Mouse (Mus musculus) neural tube, embryonic 14.5 days (tissue): ENCODE data around the gene Hdhd5. TPM values are rescaled to one million over a fixed set of nuclear protein-coding genes. Genes with fewer than 3 reads are reported as not detected.

Experiments
- ATAC-seq: fragments of 200-750 bp; cut with Nextera tagmentation; 2 replicates; pipeline ENCODE4 v1.8.0; 2017; ENCODE audit warnings: low read depth, mild to moderate bottlenecking, moderate TSS enrichment, moderate library complexity
- H3K27ac ChIP-seq: fragments of 300-500 bp; sonication (generic); 2 replicates; pipeline ENCODE4 v1.5.1; 2014; ENCODE audit warnings: low read depth, mild to moderate bottlenecking, control low read depth, low read length, moderate library complexity, mixed read lengths
- H3K27me3 ChIP-seq: fragments of 300-500 bp; sonication (generic); 2 replicates; pipeline ENCODE4 v1.6.1; 2014; ENCODE audit warnings: low read length; ENCODE audit not compliant: control insufficient read depth, insufficient read depth
- H3K36me3 ChIP-seq: fragments of 300-500 bp; sonication (generic); 2 replicates; pipeline ENCODE4 v1.6.1; 2014; ENCODE audit warnings: low read length, mixed read lengths; ENCODE audit not compliant: control insufficient read depth, insufficient read depth
- H3K4me1 ChIP-seq: fragments of 300-500 bp; sonication (generic); 2 replicates; pipeline ENCODE4 v1.6.1; 2014; ENCODE audit warnings: low read length; ENCODE audit not compliant: control insufficient read depth, insufficient read depth
- H3K4me2 ChIP-seq: fragments of 300-500 bp; sonication (generic); 2 replicates; pipeline ENCODE4 v1.6.1; 2014; ENCODE audit warnings: mild to moderate bottlenecking, low read depth, low read length, control low read depth
- H3K4me3 ChIP-seq: fragments of 300-500 bp; sonication (generic); 2 replicates; pipeline ENCODE4 v1.5.1; 2014; ENCODE audit warnings: low read depth, low read length, control low read depth, mixed read lengths
- H3K9ac ChIP-seq: fragments of 300-500 bp; sonication (generic); replicated peaks from 2 replicates; pipeline ENCODE4 v1.6.1; 2014; ENCODE audit warnings: low read depth, mild to moderate bottlenecking, control low read depth, low read length, mixed read lengths
- H3K9me3 ChIP-seq: fragments of 300-500 bp; sonication (generic); 2 replicates; pipeline ENCODE4 v1.6.1; 2016; ENCODE audit warnings: low read length; ENCODE audit not compliant: control insufficient read depth
- WGBS: fragments of 180-500 bp; shearing (Covaris S2); extraction: QIAGEN DNeasy Blood & Tissue Kit; methylation state at CpG from one replicate; pipeline ENCODE4 v1.1.7; 2014; 5-methylcytosine and 5-hydroxymethylcytosine counted together
- polyA plus RNA-seq: library from polyadenylated mRNA; unstranded; fragments of >200 nt; fragmentation: Nextera tagmentation; extraction: Ambion mirVana; gene quantifications from 2 replicates; pipeline ENCODE4 v1.2.1, GENCODE M21; 2014

Hdhd5 gene
- polyA plus RNA-seq: 11.8 and 14.2 TPM in 2 replicates

DNA sequence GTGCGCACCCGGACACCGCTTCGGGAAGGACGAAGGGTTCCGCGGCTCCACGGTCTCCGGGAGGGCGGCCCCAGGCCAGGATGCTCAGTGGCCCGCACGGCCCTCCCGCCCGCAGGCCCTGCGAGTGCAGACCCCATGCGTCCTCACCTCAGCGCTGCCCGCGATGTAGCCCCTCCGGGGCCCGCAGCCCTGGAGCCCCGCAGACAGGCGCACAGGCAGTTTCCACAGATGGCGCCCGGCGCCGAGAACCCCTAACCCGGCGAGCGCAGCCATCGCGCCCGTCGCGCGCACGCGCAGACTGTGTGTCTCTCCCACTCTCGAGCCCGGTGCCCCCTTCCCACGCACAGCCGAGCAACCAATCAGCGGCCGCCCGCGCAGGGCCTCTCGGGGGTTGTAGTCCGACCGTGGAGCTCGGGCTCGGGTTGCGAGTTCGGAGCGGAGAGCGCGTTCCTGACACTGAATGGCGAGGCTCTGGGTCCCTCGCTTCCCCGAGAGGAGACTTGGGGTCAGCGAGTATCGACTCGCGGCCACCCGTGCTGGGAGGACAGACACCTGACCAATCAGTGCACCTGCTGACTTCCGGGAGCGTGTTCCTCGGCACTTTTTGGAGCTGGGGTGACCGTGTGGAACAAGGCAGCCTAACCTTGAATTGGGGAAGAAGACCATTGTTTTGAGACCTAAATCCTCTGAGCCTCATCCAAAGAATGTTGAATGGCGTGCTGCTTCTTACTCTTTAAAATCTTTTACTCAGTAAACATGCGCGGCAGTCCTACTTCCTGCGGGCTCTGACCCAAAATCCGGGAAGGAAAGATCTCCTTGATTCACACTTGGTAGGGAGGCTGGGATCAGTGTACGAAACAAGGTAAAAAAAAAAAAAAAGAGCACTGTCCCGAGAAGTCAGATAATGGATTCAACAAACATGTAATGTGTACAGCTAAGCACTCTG is at the start of gene Hdhd5:
Gene Hdhd5 (minus strand): TSS at position 300 of the 946 bp plus-strand sequence.
- Histone ChIP-seq H3K4me1 (peaks cover 15% of the 10 kb centered on the region), H3K36me3 (no peaks in the 10 kb centered on the region), H3K4me2 (peak within 1 kb of the TSS; percentile 73), H3K9ac (peak within 1 kb of the TSS; percentile 88), H3K9me3 (no peaks in the 10 kb centered on the region), H3K27me3 (no peaks in the 10 kb centered on the region), H3K4me3 (peak within 1 kb of the TSS; percentile 96), H3K27ac (no peak within 1 kb of the TSS)
- peak; percentile 98 for ATAC-seq
- WGBS: under 1% methylated on average over 75 of the region's 75 CpGs

DNA sequence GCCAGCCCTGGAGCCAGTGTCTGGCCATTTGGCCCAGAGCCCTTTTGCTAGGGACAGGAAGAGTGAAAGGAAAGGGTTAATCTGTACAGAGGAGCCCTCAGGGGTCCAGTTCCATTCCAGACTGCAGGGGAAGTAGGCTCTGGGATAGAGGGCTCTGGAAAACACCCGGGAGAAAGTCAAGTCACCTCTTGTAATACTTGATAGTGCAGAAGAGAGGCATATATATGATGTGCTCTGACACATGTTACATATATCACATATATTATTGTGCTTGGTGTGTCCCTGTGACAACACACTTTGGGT is 49.5 kb upstream of the Hdhd5 start:
- no peaks in the 10 kb centered on the region for H3K27me3 ChIP-seq
- no peak overlapping the region; the same call in 1 of the 2 replicates for H3K27ac ChIP-seq
- H3K36me3 ChIP-seq: no peaks in the 10 kb centered on the region
- H3K4me1 ChIP-seq: peaks cover 19% of the 10 kb centered on the region
- WGBS: 5% methylated on average over 1 of the region's 1 CpGs
- peak overlapping the region; percentile 77 for H3K4me2 ChIP-seq
- H3K9me3 ChIP-seq: no peaks in the 10 kb centered on the region
- H3K4me3 ChIP-seq: no peak overlapping the region
- ATAC-seq: peak; percentile 41
- no peak overlapping the region for H3K9ac ChIP-seq

GRCm38 (mm10) chr6:120579831-120580712 is 49.0 kb upstream of the Hdhd5 start:
- WGBS: under 1% methylated on average over 22 of the region's 23 CpGs
- peaks cover 16% of the 10 kb centered on the region for H3K4me1 ChIP-seq

GRCm38 (mm10) chr6:120579110-120579830 is 48.2 kb upstream of the Hdhd5 start:
- Histone ChIP-seq H3K9me3 (no peaks in the 10 kb centered on the region), H3K4me3 (peak overlapping the region; percentile 33), H3K36me3 (no peaks in the 10 kb centered on the region), H3K4me1 (peaks cover 16% of the 10 kb centered on the region), H3K4me2 (peak overlapping the region; percentile 77), H3K27me3 (no peaks in the 10 kb centered on the region), H3K9ac (peak overlapping the region; percentile 42; the same call in 1 of the 2 replicates), H3K27ac (peak overlapping the region; percentile 64)
- WGBS: 1% methylated on average over 21 of the region's 21 CpGs
- ATAC-seq: peak; percentile 52

More at GRCm38 (mm10) chr6:120579831-120580712, 49.0 kb upstream of the Hdhd5 start:
- Histone ChIP-seq H3K4me2 (peak overlapping the region; percentile 77), H3K36me3 (no peaks in the 10 kb centered on the region), H3K9ac (peak overlapping the region; percentile 42; the same call in 1 of the 2 replicates), H3K4me3 (peak overlapping the region; percentile 33), H3K27me3 (no peaks in the 10 kb centered on the region), H3K9me3 (no peaks in the 10 kb centered on the region), H3K27ac (peak overlapping the region; percentile 64)
- ATAC-seq: peak; percentile 91

DNA sequence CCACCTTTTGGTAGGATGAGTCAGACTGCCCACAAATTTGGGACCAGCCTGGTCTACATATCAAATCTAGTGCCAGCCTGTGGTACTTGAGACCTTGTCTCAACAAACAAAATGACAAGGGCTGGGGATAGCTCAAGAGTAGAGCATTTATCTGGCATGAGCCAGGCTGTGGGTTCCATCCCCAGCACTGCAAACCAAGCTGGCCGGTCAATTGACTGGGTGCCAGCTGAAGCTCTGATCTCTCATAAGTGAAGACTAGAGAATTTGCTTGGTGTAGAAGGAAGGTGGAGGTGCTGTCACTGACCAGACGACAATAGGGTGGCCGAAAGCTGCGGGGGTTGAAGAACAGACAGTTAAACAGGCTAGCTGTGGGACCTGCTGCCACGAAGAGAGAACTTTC is 47.4 kb upstream of the Hdhd5 start:
- Histone ChIP-seq H3K4me2 (no peak overlapping the region), H3K36me3 (no peaks in the 10 kb centered on the region), H3K27me3 (no peaks in the 10 kb centered on the region), H3K4me1 (peaks cover 16% of the 10 kb centered on the region), H3K9ac (no peak overlapping the region), H3K27ac (peak overlapping the region; percentile 64; the same call in 1 of the 2 replicates), H3K4me3 (no peak overlapping the region), H3K9me3 (no peaks in the 10 kb centered on the region)
- WGBS: 51% methylated on average over 5 of the region's 5 CpGs
- ATAC-seq: no peak

DNA sequence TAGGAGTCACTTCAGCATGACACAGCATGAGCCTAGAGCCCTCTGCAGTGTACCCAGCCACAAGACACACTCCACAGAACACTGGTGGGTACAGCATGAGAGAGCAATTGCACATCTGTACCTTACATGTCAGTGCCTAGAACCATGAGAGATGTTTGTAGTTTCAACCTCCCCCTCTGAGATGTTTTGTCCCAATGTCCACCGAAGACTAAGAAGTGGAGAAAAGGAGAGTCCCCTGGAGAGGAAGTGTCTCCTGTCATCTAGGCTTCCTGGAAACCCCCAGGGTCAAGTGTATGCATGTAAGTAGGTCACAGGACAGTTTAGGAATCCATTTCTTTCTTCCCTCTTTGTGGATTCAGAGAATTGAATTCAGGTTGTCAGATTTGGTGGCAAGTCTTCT is 41.3 kb upstream of the Hdhd5 start:
- Histone ChIP-seq H3K9me3 (no peaks in the 10 kb centered on the region), H3K4me2 (no peak overlapping the region), H3K27me3 (no peaks in the 10 kb centered on the region), H3K27ac (no peak overlapping the region), H3K36me3 (no peaks in the 10 kb centered on the region), H3K4me3 (no peak overlapping the region), H3K4me1 (no peaks in the 10 kb centered on the region), H3K9ac (no peak overlapping the region)
- no peak for ATAC-seq
- 75% methylated on average over 1 of the region's 1 CpGs for WGBS

- Histone ChIP-seq H3K9ac (no peak overlapping the region), H3K9me3 (no peaks in the 10 kb centered on the region), H3K4me2 (no peak overlapping the region), H3K27me3 (no peaks in the 10 kb centered on the region), H3K27ac (no peak overlapping the region), H3K36me3 (no peaks in the 10 kb centered on the region), H3K4me1 (no peaks in the 10 kb centered on the region), H3K4me3 (no peak overlapping the region)
- no peak for ATAC-seq
- 76% methylated on average over 1 of the region's 1 CpGs for WGBS
These were observed 37.1 kb upstream of the Hdhd5 start for GRCm38 (mm10) chr6:120568257-120568656.
